8 mouse cellular contexts compared by ENCODE assay signal in genomic region chr11:113618672-113619419, GRCm38 (mm10). TPM values are rescaled to one million over a fixed set of nuclear protein-coding genes. Genes with fewer than 3 reads are reported as not detected.
DNase-seq lines count a peak whose midpoint lies in the region; ATAC-seq lines count a peak whose summit lies in the region.

Gene Sstr2, plus strand, starts transcription at chr11:113619342.

- H3K4me3 ChIP-seq in embryonic facial prominence, embryonic 11.5 days (ENCODE audit: low read depth, low read length) = peak within 1 kb of the TSS; percentile 44
- H3K4me3 ChIP-seq in heart, embryonic 12.5 days = peak within 1 kb of the TSS; percentile 53
- H3K4me3 ChIP-seq in kidney, embryonic 15.5 days (replicated peaks) = peak within 1 kb of the TSS; percentile 47
- peak within 1 kb of the TSS; percentile 49 for H3K4me3 ChIP-seq in liver, embryonic 12.5 days
- peak within 1 kb of the TSS; percentile 45 for H3K4me3 ChIP-seq in stomach, embryonic 16.5 days (replicated peaks; ENCODE audit: low read length)

- no peaks in the 10 kb centered on the region for H3K36me3 ChIP-seq in embryonic facial prominence, embryonic 11.5 days (replicated peaks; ENCODE audit: control insufficient read depth, insufficient read depth, low read depth, low read length)
- no peaks in the 10 kb centered on the region for H3K36me3 ChIP-seq in heart, embryonic 12.5 days
- no peaks in the 10 kb centered on the region for H3K36me3 ChIP-seq in kidney, embryonic 15.5 days
- H3K36me3 ChIP-seq in liver, embryonic 12.5 days = no peaks in the 10 kb centered on the region
- H3K36me3 ChIP-seq in stomach, embryonic 16.5 days (ENCODE audit: control insufficient read depth, insufficient read depth, low read length) = no peaks in the 10 kb centered on the region

- peak; percentile 78 for DNase-seq in A20 (ENCODE audit: low read depth, low spot score)
- peak; percentile 52 for DNase-seq in adrenal gland, adult 8-10 months
- DNase-seq in embryonic facial prominence, embryonic 11.5 days (ENCODE audit: low spot score) = peak; percentile 79
- peak; percentile 42 to 73 for DNase-seq in natural killer cell, adult 2 months (ENCODE audit: low spot score in 2 of 2)

- H3K27me3 ChIP-seq in embryonic facial prominence, embryonic 11.5 days (ENCODE audit: control insufficient read depth, insufficient read depth, low read length) = peaks cover 26% of the 10 kb centered on the region
- H3K27me3 ChIP-seq in heart, embryonic 12.5 days (replicated peaks) = peaks cover 52% of the 10 kb centered on the region
- peaks cover 41% of the 10 kb centered on the region for H3K27me3 ChIP-seq in kidney, embryonic 15.5 days
- H3K27me3 ChIP-seq in liver, embryonic 12.5 days (replicated peaks) = peaks cover 53% of the 10 kb centered on the region
- H3K27me3 ChIP-seq in stomach, embryonic 16.5 days (ENCODE audit: control insufficient read depth, insufficient read depth, low read length) = peaks cover 29% of the 10 kb centered on the region

- no peak within 1 kb of the TSS for H3K27ac ChIP-seq in embryonic facial prominence, embryonic 11.5 days (replicated peaks; ENCODE audit: low read depth, low read length)
- H3K27ac ChIP-seq in heart, embryonic 12.5 days (ENCODE audit: poor library complexity, severe bottlenecking) = no peak within 1 kb of the TSS
- 0 out of 2 replicates have a peak within 1 kb of the TSS, but pooled peaks have one; percentile 13 for H3K27ac ChIP-seq in kidney, embryonic 15.5 days
- no peak within 1 kb of the TSS for H3K27ac ChIP-seq in liver, embryonic 12.5 days
- no peak within 1 kb of the TSS for H3K27ac ChIP-seq in stomach, embryonic 16.5 days (ENCODE audit: low read length)

- H3K9ac ChIP-seq in embryonic facial prominence, embryonic 11.5 days (replicated peaks; ENCODE audit: low read length) = peak within 1 kb of the TSS; percentile 57
- H3K9ac ChIP-seq in heart, embryonic 12.5 days = peak within 1 kb of the TSS; percentile 73
- peak within 1 kb of the TSS; percentile 44 for H3K9ac ChIP-seq in kidney, embryonic 15.5 days
- 0 out of 2 replicates have a peak within 1 kb of the TSS, but pooled peaks have one; percentile 8 for H3K9ac ChIP-seq in liver, embryonic 12.5 days
- H3K9ac ChIP-seq in stomach, embryonic 16.5 days (ENCODE audit: low read length) = peak within 1 kb of the TSS; percentile 53

- H3K4me2 ChIP-seq in embryonic facial prominence, embryonic 11.5 days (ENCODE audit: low read depth, low read length) = peak within 1 kb of the TSS; percentile 97
- H3K4me2 ChIP-seq in heart, embryonic 12.5 days = peak within 1 kb of the TSS; percentile 98
- peak within 1 kb of the TSS; percentile 96 for H3K4me2 ChIP-seq in kidney, embryonic 15.5 days
- H3K4me2 ChIP-seq in liver, embryonic 12.5 days = peak within 1 kb of the TSS; percentile 67
- H3K4me2 ChIP-seq in stomach, embryonic 16.5 days (ENCODE audit: low read depth, low read length) = peak within 1 kb of the TSS; percentile 74

- under 1% methylated on average over 53 of the region's 54 CpGs for WGBS in embryonic facial prominence, embryonic 11.5 days
- under 1% methylated on average over 54 of the region's 54 CpGs for WGBS in heart, embryonic 12.5 days
- WGBS in kidney, embryonic 15.5 days = 1% methylated on average over 54 of the region's 54 CpGs
- 2% methylated on average over 54 of the region's 54 CpGs for WGBS in liver, embryonic 12.5 days (ENCODE audit: insufficient replicate concordance)
- WGBS in stomach, embryonic 16.5 days = 1% methylated on average over 54 of the region's 54 CpGs

- H3K9me3 ChIP-seq in embryonic facial prominence, embryonic 11.5 days (replicated peaks; ENCODE audit: control insufficient read depth, low read length) = no peaks in the 10 kb centered on the region
- H3K9me3 ChIP-seq in heart, embryonic 12.5 days (replicated peaks) = no peaks in the 10 kb centered on the region
- no peaks in the 10 kb centered on the region for H3K9me3 ChIP-seq in kidney, embryonic 15.5 days (replicated peaks)
- H3K9me3 ChIP-seq in liver, embryonic 12.5 days (replicated peaks) = no peaks in the 10 kb centered on the region
- H3K9me3 ChIP-seq in stomach, embryonic 16.5 days (replicated peaks; ENCODE audit: control insufficient read depth, low read length) = no peaks in the 10 kb centered on the region

- peak; percentile 70; the same call in 1 of the 2 replicates for ATAC-seq in embryonic facial prominence, embryonic 11.5 days (replicated peaks; ENCODE audit: insufficient number of reproducible peaks, low FRiP score, low TSS enrichment, low read depth)
- ATAC-seq in heart, embryonic 12.5 days (ENCODE audit: insufficient number of reproducible peaks, low FRiP score) = peak; percentile 56
- peak; percentile 83 for ATAC-seq in kidney, embryonic 15.5 days (replicated peaks; ENCODE audit: low FRiP score)
- ATAC-seq in liver, embryonic 12.5 days = peak; percentile 36; the same call in 1 of the 2 replicates
- ATAC-seq in stomach, embryonic 16.5 days (ENCODE audit: insufficient read depth, low FRiP score) = peak; percentile 48; the same call in 1 of the 2 replicates

- peaks cover 9% of the 10 kb centered on the region for H3K4me1 ChIP-seq in embryonic facial prominence, embryonic 11.5 days (ENCODE audit: control insufficient read depth, insufficient read depth, low read length)
- H3K4me1 ChIP-seq in heart, embryonic 12.5 days (replicated peaks) = peaks cover 26% of the 10 kb centered on the region
- H3K4me1 ChIP-seq in kidney, embryonic 15.5 days = peaks cover 34% of the 10 kb centered on the region
- H3K4me1 ChIP-seq in liver, embryonic 12.5 days = peaks cover 26% of the 10 kb centered on the region
- peaks cover 19% of the 10 kb centered on the region; the same call in 1 of the 2 replicates for H3K4me1 ChIP-seq in stomach, embryonic 16.5 days (ENCODE audit: control insufficient read depth, insufficient read depth, low read length)

RNA-seq across cellular contexts. Expression of gene Sstr2, which starts in this region (rescaled TPM):
- total RNA-seq in adrenal gland, adult 8-10 months (2022) = 1 to 10 TPM; 1.3 to 6.2 (median 3.7) TPM
- 3.3 and 3.4 TPM in 2 replicates for polyA plus RNA-seq in embryonic facial prominence, embryonic 11.5 days (2014; fragmentation: Nextera tagmentation; extraction: Ambion mirVana)
- 0.19 and 0.42 TPM in 2 replicates for polyA plus RNA-seq in heart, embryonic 12.5 days (2016; fragmentation: Nextera tagmentation; extraction: Ambion mirVana)
- polyA plus RNA-seq in kidney, embryonic 15.5 days (2015; fragmentation: Nextera tagmentation; extraction: Ambion mirVana) = 0.51 and 1.1 TPM in 2 replicates
- 2.2 and 2.7 TPM in 2 replicates for polyA plus RNA-seq in liver, embryonic 12.5 days (2016; fragmentation: Nextera tagmentation; extraction: Ambion mirVana)
- 1.6 and 2.3 TPM in 2 replicates for polyA plus RNA-seq in stomach, embryonic 16.5 days (2015; fragmentation: Nextera tagmentation; extraction: Ambion mirVana)

Comparison
In these comparisons a context has a peak if more than half of its experiments do, and no peak if none do; other contexts are left out.
1. Peak in ATAC-seq, H3K4me3 ChIP-seq, H3K9ac ChIP-seq and H3K4me2 ChIP-seq in heart, embryonic 12.5 days; RNA of the gene not detected or under 1 TPM.
2. H3K9ac ChIP-seq: peak in every context shown above with its lines; median percentile 73 in heart, embryonic 12.5 days; 57 in embryonic facial prominence, embryonic 11.5 days; 53 in stomach, embryonic 16.5 days; 44 in kidney, embryonic 15.5 days; 8 in liver, embryonic 12.5 days.